Mouse (Mus musculus) liver, embryonic 15.5 days (tissue): ENCODE results near the gene Dpm2. TPM values are rescaled to one million over a fixed set of nuclear protein-coding genes. Genes with fewer than 3 reads are reported as not detected.

ENCODE experiments used
- ATAC-seq: fragments of 200-750 bp; cut with Nextera tagmentation; 2 replicates; pipeline ENCODE4 v1.8.0; 2017; ENCODE audit warnings: moderate number of reproducible peaks, mild to moderate bottlenecking, moderate library complexity; ENCODE audit not compliant: insufficient read depth
- H3K27ac ChIP-seq: fragments of 300-500 bp; sonication (generic); replicated peaks from 2 replicates; pipeline ENCODE4 v1.5.1; 2015; ENCODE audit warnings: mild to moderate bottlenecking, inconsistent platforms
- H3K27me3 ChIP-seq: fragments of 300-500 bp; sonication (generic); 2 replicates; pipeline ENCODE4 v1.6.1; 2015; ENCODE audit warnings: mild to moderate bottlenecking, inconsistent platforms
- H3K36me3 ChIP-seq: fragments of 300-500 bp; sonication (generic); replicated peaks from 2 replicates; pipeline ENCODE4 v1.6.1; 2015; ENCODE audit warnings: moderate library complexity, mild to moderate bottlenecking, inconsistent platforms
- H3K4me1 ChIP-seq: fragments of 300-500 bp; sonication (generic); replicated peaks from 2 replicates; pipeline ENCODE4 v1.6.1; 2015; ENCODE audit warnings: inconsistent platforms
- H3K4me2 ChIP-seq: fragments of 300-500 bp; sonication (generic); 2 replicates; pipeline ENCODE4 v1.6.1; 2015; ENCODE audit warnings: moderate library complexity, mild to moderate bottlenecking, inconsistent platforms
- H3K4me3 ChIP-seq: fragments of 300-500 bp; sonication (generic); replicated peaks from 2 replicates; pipeline ENCODE4 v1.5.1; 2015; ENCODE audit warnings: mild to moderate bottlenecking, inconsistent platforms
- H3K9ac ChIP-seq: fragments of 300-500 bp; sonication (generic); 2 replicates; pipeline ENCODE4 v1.6.1; 2015; ENCODE audit warnings: moderate library complexity, mild to moderate bottlenecking, inconsistent platforms
- H3K9me3 ChIP-seq: fragments of 300-500 bp; sonication (generic); replicated peaks from 2 replicates; pipeline ENCODE4 v1.6.1; 2016; ENCODE audit warnings: inconsistent platforms
- WGBS: fragments of 180-500 bp; shearing (Covaris S2); methylation state at CpG from one replicate; pipeline ENCODE4 v1.1.7; 2015; ENCODE audit warnings: mixed read lengths; ENCODE audit not compliant: insufficient replicate concordance; 5-methylcytosine and 5-hydroxymethylcytosine counted together
- polyA plus RNA-seq: library from polyadenylated mRNA; unstranded; fragments of >200 nt; fragmentation: Nextera tagmentation; extraction: Ambion mirVana; gene quantifications from 2 replicates; pipeline ENCODE4 v1.2.1, GENCODE M21; 2015

The Dpm2 gene
- polyA plus RNA-seq, 1 experiment from 2014 or later = 49.0 TPM

- ATAC-seq = no peak
- Histone ChIP-seq H3K9ac (peak overlapping the region; percentile 75), H3K9me3 (no peaks in the 10 kb centered on the region), H3K27me3 (peaks cover 67% of the 10 kb centered on the region), H3K36me3 (no peaks in the 10 kb centered on the region), H3K4me3 (peak overlapping the region; percentile 78), H3K4me2 (peak overlapping the region; percentile 100), H3K4me1 (peaks cover 38% of the 10 kb centered on the region), H3K27ac (peak overlapping the region; percentile 81; the same call in 1 of the 2 replicates)
- WGBS = 3% methylated on average over 14 of the region's 14 CpGs
These were observed 34.5 kb upstream of the Dpm2 start for GRCm38 (mm10) chr2:32536086-32536633.

- ATAC-seq = no peak
- 6% methylated on average over 11 of the region's 11 CpGs for WGBS
- H3K27ac ChIP-seq = peak overlapping the region; percentile 64
- no peaks in the 10 kb centered on the region for H3K9me3 ChIP-seq
- peak overlapping the region; percentile 78 for H3K4me3 ChIP-seq
- peak overlapping the region; percentile 100 for H3K4me2 ChIP-seq
- no peak overlapping the region for H3K9ac ChIP-seq
- H3K4me1 ChIP-seq = peaks cover 38% of the 10 kb centered on the region
- no peaks in the 10 kb centered on the region for H3K36me3 ChIP-seq
- peaks cover 67% of the 10 kb centered on the region for H3K27me3 ChIP-seq
These were observed 33.9 kb upstream of the Dpm2 start for GRCm38 (mm10) chr2:32536634-32537359.

GRCm38 (mm10) chr2:32537360-32537905, 33.2 kb upstream of the Dpm2 start:
- peaks cover 38% of the 10 kb centered on the region for H3K4me1 ChIP-seq

GRCm38 (mm10) chr2:32537941-32538340, 32.7 kb upstream of the Dpm2 start:
- Histone ChIP-seq H3K36me3 (no peaks in the 10 kb centered on the region), H3K27ac (no peak overlapping the region), H3K4me1 (peaks cover 38% of the 10 kb centered on the region), H3K4me2 (peak overlapping the region; percentile 100), H3K9me3 (no peaks in the 10 kb centered on the region), H3K27me3 (peaks cover 67% of the 10 kb centered on the region), H3K4me3 (no peak overlapping the region), H3K9ac (no peak overlapping the region)
- WGBS = 75% methylated on average over 5 of the region's 5 CpGs
- ATAC-seq = no peak

More at GRCm38 (mm10) chr2:32537360-32537905, 33.2 kb upstream of the Dpm2 start:
- H3K4me2 ChIP-seq = peak overlapping the region; percentile 100
- peaks cover 67% of the 10 kb centered on the region for H3K27me3 ChIP-seq
- no peak for ATAC-seq
- no peaks in the 10 kb centered on the region for H3K9me3 ChIP-seq
- no peaks in the 10 kb centered on the region for H3K36me3 ChIP-seq
- peak overlapping the region; percentile 78 for H3K4me3 ChIP-seq
- no peak overlapping the region for H3K9ac ChIP-seq
- 5% methylated on average over 9 of the region's 9 CpGs for WGBS
- H3K27ac ChIP-seq = peak overlapping the region; percentile 64

GRCm38 (mm10) chr2:32538461-32538860, 32.2 kb upstream of the Dpm2 start:
- Histone ChIP-seq H3K27me3 (peaks cover 63% of the 10 kb centered on the region), H3K4me1 (peaks cover 38% of the 10 kb centered on the region), H3K4me2 (no peak overlapping the region), H3K27ac (no peak overlapping the region), H3K36me3 (no peaks in the 10 kb centered on the region), H3K9me3 (no peaks in the 10 kb centered on the region), H3K4me3 (no peak overlapping the region), H3K9ac (no peak overlapping the region)
- 53% methylated on average over 4 of the region's 4 CpGs for WGBS
- ATAC-seq = no peak

- H3K9me3 ChIP-seq = no peaks in the 10 kb centered on the region
- no peaks in the 10 kb centered on the region for H3K36me3 ChIP-seq
- peaks cover 53% of the 10 kb centered on the region for H3K27me3 ChIP-seq
- WGBS = 64% methylated on average over 14 of the region's 14 CpGs
- no peak overlapping the region for H3K4me3 ChIP-seq
- H3K4me1 ChIP-seq = peaks cover 32% of the 10 kb centered on the region
- no peak overlapping the region for H3K9ac ChIP-seq
- no peak overlapping the region for H3K4me2 ChIP-seq
- no peak for ATAC-seq
- H3K27ac ChIP-seq = no peak overlapping the region
These were observed 31.1 kb upstream of the Dpm2 start for GRCm38 (mm10) chr2:32539452-32539981.

- H3K27ac ChIP-seq = no peak overlapping the region
- no peak for ATAC-seq
These were observed 29.2 kb upstream of the Dpm2 start for GRCm38 (mm10) chr2:32541333-32541908.

GRCm38 (mm10) chr2:32541986-32542573, 28.6 kb upstream of the Dpm2 start:
- no peak overlapping the region for H3K4me2 ChIP-seq
- peaks cover 32% of the 10 kb centered on the region for H3K27me3 ChIP-seq
- H3K9me3 ChIP-seq = no peaks in the 10 kb centered on the region
- no peak overlapping the region for H3K9ac ChIP-seq
- ATAC-seq = no peak
- no peak overlapping the region for H3K4me3 ChIP-seq
- H3K36me3 ChIP-seq = no peaks in the 10 kb centered on the region
- H3K4me1 ChIP-seq = peaks cover 8% of the 10 kb centered on the region
- 23% methylated on average over 4 of the region's 4 CpGs for WGBS
- no peak overlapping the region for H3K27ac ChIP-seq

More at GRCm38 (mm10) chr2:32541333-32541908, 29.2 kb upstream of the Dpm2 start:
- Histone ChIP-seq H3K4me2 (no peak overlapping the region), H3K9ac (no peak overlapping the region), H3K27me3 (peaks cover 39% of the 10 kb centered on the region), H3K9me3 (no peaks in the 10 kb centered on the region), H3K4me3 (no peak overlapping the region), H3K4me1 (peaks cover 15% of the 10 kb centered on the region), H3K36me3 (no peaks in the 10 kb centered on the region)
- WGBS = 56% methylated on average over 2 of the region's 2 CpGs

GRCm38 (mm10) chr2:32543031-32543449, 27.6 kb upstream of the Dpm2 start:
- Histone ChIP-seq H3K36me3 (no peaks in the 10 kb centered on the region), H3K4me1 (peaks cover 3% of the 10 kb centered on the region), H3K9ac (no peak overlapping the region), H3K27me3 (peaks cover 23% of the 10 kb centered on the region), H3K4me2 (no peak overlapping the region), H3K4me3 (no peak overlapping the region), H3K27ac (no peak overlapping the region), H3K9me3 (no peaks in the 10 kb centered on the region)
- ATAC-seq = no peak
- WGBS = 67% methylated on average over 3 of the region's 3 CpGs

GRCm38 (mm10) chr2:32546951-32547350, 23.7 kb upstream of the Dpm2 start:
- no peak overlapping the region for H3K4me2 ChIP-seq
- WGBS = 70% methylated on average over 1 of the region's 1 CpGs
- no peak overlapping the region for H3K9ac ChIP-seq
- H3K27me3 ChIP-seq = no peaks in the 10 kb centered on the region
- H3K27ac ChIP-seq = no peak overlapping the region
- H3K9me3 ChIP-seq = no peaks in the 10 kb centered on the region
- no peaks in the 10 kb centered on the region for H3K36me3 ChIP-seq
- peaks cover 5% of the 10 kb centered on the region for H3K4me1 ChIP-seq
- H3K4me3 ChIP-seq = no peak overlapping the region
- ATAC-seq = no peak

- 70% methylated on average over 5 of the region's 5 CpGs for WGBS
- no peak overlapping the region for H3K9ac ChIP-seq
- no peaks in the 10 kb centered on the region for H3K36me3 ChIP-seq
- H3K4me2 ChIP-seq = no peak overlapping the region
- H3K4me3 ChIP-seq = no peak overlapping the region
- no peaks in the 10 kb centered on the region for H3K27me3 ChIP-seq
- ATAC-seq = no peak
- H3K4me1 ChIP-seq = peaks cover 5% of the 10 kb centered on the region
- no peak overlapping the region for H3K27ac ChIP-seq
- no peaks in the 10 kb centered on the region for H3K9me3 ChIP-seq
These were observed 23.3 kb upstream of the Dpm2 start for GRCm38 (mm10) chr2:32547380-32547779.
